Mouse (Mus musculus) neutrophil, adult 59 days (primary cell): ENCODE data around the gene Snx15. TPM values are rescaled to one million over a fixed set of nuclear protein-coding genes. Genes with fewer than 3 reads are reported as not detected.

Experiments used
- total RNA-seq, 2 experiments: library from RNA; stranded (reverse); gene quantifications; 1 replicate in 1 of 2; 2 replicates in 1 of 2; pipeline ENCODE4 v1.2.4; 2023

The Snx15 gene
- 10 to 100 TPM; 13.6 to 17.3 TPM for total RNA-seq

GRCm38 (mm10) chr19:6127760-6128341 lies at the start of gene Snx15:
TSS of gene Snx15 (minus strand) at chr19:6128304.

GRCm38 (mm10) chr19:6141394-6141749 lies 13.3 kb upstream of the Snx15 start, which contains the start of gene Arl2:
TSS of gene Arl2 (minus strand) at chr19:6141548.

GRCm38 (mm10) chr19:6140678-6141393 lies 12.7 kb upstream of the Snx15 start, which contains the start of gene Batf2:
TSS of gene Batf2 (plus strand) at chr19:6140983.

GRCm38 (mm10) chr19:6117986-6118676 lies 10.0 kb downstream of the Snx15 start, which contains the start of gene Sac3d1:
TSS of gene Sac3d1 (minus strand) at chr19:6118650.

GRCm38 (mm10) chr19:6105586-6105985 lies 22.5 kb downstream of the Snx15 start, which contains the start of gene Naaladl1:
TSS of gene Naaladl1 (plus strand) at chr19:6105782.

GRCm38 (mm10) chr19:6094119-6094518 lies 34.0 kb downstream of the Snx15 start, which contains the start of gene AC131692.1:
TSS of gene AC131692.1 (plus strand) at chr19:6094419.

GRCm38 (mm10) chr19:6084478-6085248 lies 43.4 kb downstream of the Snx15 start, which contains the start of the genes Zfpl1 and Cdca5:
TSS of gene Zfpl1 (minus strand) at chr19:6084956.
TSS of gene Cdca5 (plus strand) at chr19:6084983.

GRCm38 (mm10) chr19:6082156-6082555 lies 45.9 kb downstream of the Snx15 start, which contains the start of gene Gm28374:
TSS of gene Gm28374 (minus strand) at chr19:6082256.

GRCm38 (mm10) chr19:6079983-6080480 lies 48.1 kb downstream of the Snx15 start, which contains the start of gene Tmem262:
TSS of gene Tmem262 (plus strand) at chr19:6080033.

GRCm38 (mm10) chr19:6076564-6077393 lies 51.3 kb downstream of the Snx15 start, which contains the start of gene Vps51:
TSS of gene Vps51 (minus strand) at chr19:6077231.

Other genes with a start within 250 kb of the Snx15 start
- gene Tigd3, start 234.2 kb downstream of the Snx15 start, total RNA-seq, result 1 to 10 TPM; 1.6 to 2.0 TPM
- gene Dpf2, start 215.3 kb downstream of the Snx15 start, total RNA-seq, result 100 to 1,000 TPM; 109 to 122 TPM
- gene Cdc42ep2, start 203.5 kb downstream of the Snx15 start, total RNA-seq, result 1 to 10 TPM; 4.5 to 5.0 TPM
- gene Pola2, start 164.1 kb downstream of the Snx15 start, total RNA-seq, result 10 to 100 TPM; 30.9 to 35.0 TPM
- gene Slc22a20, start 142.2 kb downstream of the Snx15 start, total RNA-seq, result 1 to 10 TPM; 2.0 to 2.5 TPM
- 100 to 1,000 TPM; 247 to 265 TPM for gene Capn1, start 112.4 kb downstream of the Snx15 start, total RNA-seq
- gene Syvn1, start 81.7 kb downstream of the Snx15 start, total RNA-seq, result 10 to 100 TPM; 45.6 to 51.2 TPM
- gene Mrpl49, start 70.5 kb downstream of the Snx15 start, total RNA-seq, result 10 to 100 TPM; 15.8 to 16.7 TPM
- 1,000 to 10,000 TPM; 1,540 to 1,651 TPM for gene Fau, start 70.5 kb downstream of the Snx15 start, total RNA-seq
- 10 to 100 TPM; 11.2 to 11.7 TPM for gene Znhit2, start 67.1 kb downstream of the Snx15 start, total RNA-seq
- gene Tm7sf2, start 59.9 kb downstream of the Snx15 start, total RNA-seq, result 1 to 10 TPM; 9.6 to 9.7 TPM
- gene Vps51, start 51.1 kb downstream of the Snx15 start, total RNA-seq, result 10 to 100 TPM; 70.3 to 87.1 TPM
- gene Tmem262, start 48.3 kb downstream of the Snx15 start, total RNA-seq, result not detected
- under 1 TPM in 1 of 2 experiments, not detected in 1; 0.71 TPM for gene Gm28374, start 46.0 kb downstream of the Snx15 start, total RNA-seq
- 10 to 100 TPM; 38.5 to 39.7 TPM for gene Zfpl1, start 43.3 kb downstream of the Snx15 start, total RNA-seq
- 10 to 100 TPM; 26.1 to 30.9 TPM for gene Cdca5, start 43.3 kb downstream of the Snx15 start, total RNA-seq
- 1 to 10 TPM; 1.1 to 1.9 TPM for gene AC131692.1, start 33.9 kb downstream of the Snx15 start, total RNA-seq
- gene Naaladl1, start 22.5 kb downstream of the Snx15 start, total RNA-seq, result under 1 TPM; 0.49 to 0.60 TPM
- gene Sac3d1, start 9.7 kb downstream of the Snx15 start, total RNA-seq, result 1 to 10 TPM; 5.2 to 6.0 TPM
- under 1 TPM in 1 of 2 experiments, not detected in 1; 0.42 TPM for gene Batf2, start 12.7 kb upstream of the Snx15 start, total RNA-seq
- 10 to 100 TPM; 11.0 to 12.8 TPM for gene Arl2, start 13.2 kb upstream of the Snx15 start, total RNA-seq
- not detected for gene Majin, start 56.1 kb upstream of the Snx15 start, total RNA-seq
- gene Gpha2, start 98.1 kb upstream of the Snx15 start, total RNA-seq, result not detected
- gene Ppp2r5b, start 107.6 kb upstream of the Snx15 start, total RNA-seq, result 10 to 100 TPM; 14.6 to 20.9 TPM
- 100 to 1,000 TPM; 186 to 206 TPM for gene Atg2a, start 113.4 kb upstream of the Snx15 start, total RNA-seq
- 100 to 1,000 TPM; 224 to 254 TPM for gene Ehd1, start 148.4 kb upstream of the Snx15 start, total RNA-seq
- 10 to 100 TPM; 10.1 to 13.7 TPM for gene Cdc42bpg, start 178.2 kb upstream of the Snx15 start, total RNA-seq
- 10 to 100 TPM; 20.2 to 21.2 TPM for gene Men1, start 206.7 kb upstream of the Snx15 start, total RNA-seq
- 100 to 1,000 TPM; 393 to 423 TPM for gene Map4k2, start 212.8 kb upstream of the Snx15 start, total RNA-seq
- gene Sf1, start 235.4 kb upstream of the Snx15 start, total RNA-seq, result 100 to 1,000 TPM; 481 to 491 TPM